29 mouse cellular contexts compared by ENCODE assay signal in the genomic region with DNA sequence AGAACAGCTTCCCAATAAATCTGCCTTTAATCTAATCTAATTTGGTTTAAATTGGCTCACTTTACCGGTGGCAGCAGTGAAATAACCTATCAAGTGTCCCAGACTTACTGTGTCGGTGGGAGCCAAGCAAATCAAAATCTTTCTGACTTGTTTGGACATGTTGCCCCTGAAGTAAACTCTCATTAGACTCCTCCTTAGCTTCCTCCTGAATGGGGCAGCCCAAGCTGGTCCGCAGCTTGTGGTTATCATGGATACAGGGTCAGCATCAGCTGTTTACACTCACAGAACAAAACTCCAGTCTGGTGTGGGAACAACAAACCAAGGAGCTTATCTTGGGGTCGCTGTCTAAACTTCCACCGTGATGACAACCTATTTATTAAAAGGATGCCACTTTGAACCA. TPM values are rescaled to one million over a fixed set of nuclear protein-coding genes. Genes with fewer than 3 reads are reported as not detected.
"Had no signal": no experiment of that assay in that cellular context is flagged by ENCODE, and none has a peak within 500 bp of the region (broad histone marks: within the 10 kb centered on the region; RNA-seq: fewer than 3 reads in every experiment).

No protein-coding gene starts in this region.

- H3K4me1 ChIP-seq: heart, embryonic 13.5 days; heart, embryonic 15.5 days; hindbrain, embryonic 15.5 days; limb, embryonic 12.5 days; liver, embryonic 13.5 days; liver, embryonic 15.5 days had no signal

- ATAC-seq: hindbrain, postnatal 0 days; intestine, embryonic 16.5 days had no signal

- H3K9me3 ChIP-seq: heart, embryonic 15.5 days; liver, embryonic 13.5 days; liver, embryonic 15.5 days had no signal

- H3K27me3 ChIP-seq: heart, embryonic 13.5 days; hindbrain, embryonic 12.5 days; hindbrain, embryonic 15.5 days; kidney, embryonic 15.5 days; limb, embryonic 12.5 days; liver, embryonic 15.5 days had no signal

- H3K9ac ChIP-seq: heart, embryonic 13.5 days; heart, embryonic 15.5 days; hindbrain, embryonic 12.5 days; hindbrain, embryonic 15.5 days; kidney, embryonic 15.5 days; limb, embryonic 12.5 days; liver, embryonic 13.5 days; liver, embryonic 15.5 days had no signal

- H3K36me3 ChIP-seq: heart, embryonic 13.5 days; heart, embryonic 15.5 days; hindbrain, embryonic 10.5 days; hindbrain, embryonic 12.5 days; hindbrain, embryonic 15.5 days; kidney, embryonic 15.5 days; limb, embryonic 12.5 days; liver, embryonic 13.5 days; liver, embryonic 15.5 days had no signal

- H3K27ac ChIP-seq: gastrocnemius, adult 2 months; heart, embryonic 13.5 days; heart, embryonic 15.5 days; hindbrain, embryonic 10.5 days; hindbrain, embryonic 12.5 days; hindbrain, embryonic 15.5 days; hindbrain, postnatal 0 days; kidney, embryonic 15.5 days; kidney, postnatal 0 days; limb, embryonic 12.5 days; liver, embryonic 13.5 days; liver, embryonic 15.5 days had no signal

- H3K4me3 ChIP-seq: gastrocnemius, adult 2 months; heart, embryonic 13.5 days; heart, embryonic 15.5 days; hindbrain, embryonic 10.5 days; hindbrain, embryonic 12.5 days; hindbrain, embryonic 15.5 days; kidney, embryonic 15.5 days; limb, embryonic 12.5 days; liver, embryonic 13.5 days; liver, embryonic 15.5 days had no signal

- DNase-seq: gastrocnemius, adult 2 months; gastrocnemius, postnatal 10 days; gastrocnemius, postnatal 25 days; heart, adult 18-20 months; heart, postnatal 14 days; heart, postnatal 36 days; kidney, adult 11 months; kidney, adult 9 months; kidney, postnatal 14 days; kidney, postnatal 36 days; layer of hippocampus, adult 9-11 months; layer of hippocampus, postnatal 36 days; left cerebral cortex, postnatal 4 days; liver; liver, embryonic 13.5 days had no signal

- H3K4me2 ChIP-seq: heart, embryonic 11.5 days; heart, embryonic 13.5 days; heart, embryonic 15.5 days; hindbrain, embryonic 12.5 days; hindbrain, embryonic 15.5 days; kidney, embryonic 15.5 days; limb, embryonic 12.5 days; liver, embryonic 11.5 days; liver, embryonic 13.5 days; liver, embryonic 15.5 days had no signal

RNA-seq across cellular contexts. Expression of gene Mtcl1, which starts 22.2 kb away (rescaled TPM):
- total RNA-seq: granulocyte monocyte progenitor cell, adult 5-6 weeks had no signal
